Mouse (Mus musculus) C2C12 (cell line): ENCODE measurements around the gene Vegfd.

ENCODE experiments used
- CEBPB ChIP-seq: IDR thresholded peaks from one replicate; pipeline ENCODE4 v1.6.1; 2011; ENCODE audit warnings: low read depth, mild to moderate bottlenecking, control low read depth, moderate library complexity
- CTCF ChIP-seq: IDR thresholded peaks from one replicate; pipeline ENCODE4 v1.5.1; 2011; ENCODE audit not compliant: control insufficient read depth, insufficient read depth, insufficient read length
- MAX ChIP-seq: IDR thresholded peaks from one replicate; pipeline ENCODE4 v1.6.1; 2011; ENCODE audit warnings: mild to moderate bottlenecking, control low read depth
- MYOG ChIP-seq: IDR thresholded peaks from one replicate; pipeline ENCODE4 v1.6.1; 2011; ENCODE audit not compliant: control insufficient read depth, insufficient read length; ENCODE audit errors: extremely low read depth
- USF1 ChIP-seq: IDR thresholded peaks from one replicate; pipeline ENCODE4 v1.6.1; 2011; ENCODE audit warnings: low read depth, mild to moderate bottlenecking, control low read depth, moderate library complexity

GRCm38 (mm10) chrX:164440140-164440539 lies 67.0 kb downstream of the Vegfd start:
- TF ChIP-seq USF1 (no peak), CTCF (no peak), MYOG (no peak), MAX (no peak), CEBPB (no peak)
